Mouse (Mus musculus) CH12.LX (cell line): ENCODE results near the gene Maco1. TPM values are rescaled to one million over a fixed set of nuclear protein-coding genes. Genes with fewer than 3 reads are reported as not detected.
"Not testable (repeated sequence)": the region's sequence is repeated elsewhere in the genome, so short reads cannot be mapped to it uniquely, and the experiment has no call there.

Experiments used
- DNase-seq: peaks from one replicate; pipeline ENCODE4 v3.0.0-alpha.2; 2013; ENCODE audit errors: extremely low read depth
- H3K27ac ChIP-seq: 2 replicates; pipeline ENCODE4 v1.5.1; 2012; ENCODE audit warnings: low read depth, mild to moderate bottlenecking, control low read depth, moderate library complexity; ENCODE audit not compliant: insufficient read depth
- H3K27me3 ChIP-seq: replicated peaks from 2 replicates; pipeline ENCODE3; 2012; ENCODE audit warnings: inconsistent platforms
- H3K36me3 ChIP-seq, 2 experiments: replicated peaks in 1 of 2; 2 replicates each; pipeline versions ENCODE3 to v1.6.1; 2012; ENCODE audit warnings: inconsistent platforms in 1 of 2, low read length in 1 of 2, mild to moderate bottlenecking in 1 of 2, mixed read lengths in 1 of 2, moderate library complexity in 1 of 2; ENCODE audit not compliant: control insufficient read depth in 1 of 2, insufficient read depth in 1 of 2
- H3K4me1 ChIP-seq, 2 experiments: 2 replicates each; pipeline ENCODE4 v1.6.1; 2012; ENCODE audit warnings: inconsistent platforms in 1 of 2, moderate library complexity in 1 of 2; ENCODE audit not compliant: insufficient read depth in 2 of 2, control insufficient read depth in 1 of 2
- H3K4me2 ChIP-seq: 2 replicates; pipeline ENCODE4 v1.6.1; 2012; ENCODE audit warnings: low read depth, mild to moderate bottlenecking, control low read depth; ENCODE audit not compliant: poor library complexity, insufficient read depth, severe bottlenecking
- H3K4me3 ChIP-seq, 3 experiments: fragments of 150-350 bp in 1 of 3; sonication (generic) in 1 of 3; replicated peaks in 1 of 3; 2 replicates each; pipeline versions ENCODE3 to v1.5.1; 2011 to 2012; ENCODE audit warnings: low read depth in 2 of 3, low read length in 2 of 3, mild to moderate bottlenecking in 2 of 3, moderate library complexity in 2 of 3, control low read depth in 1 of 3, improper control_type of control experiment in 1 of 3, inconsistent platforms in 1 of 3, mixed read lengths in 1 of 3; ENCODE audit not compliant: poor library complexity in 1 of 3
- H3K79me2 ChIP-seq: replicated peaks from 2 replicates; pipeline ENCODE4 v1.6.1; 2012; ENCODE audit warnings: mild to moderate bottlenecking, moderate library complexity; ENCODE audit not compliant: control insufficient read depth, poor library complexity, insufficient read depth, severe bottlenecking; ENCODE audit errors: extremely low read depth
- H3K9ac ChIP-seq: 2 replicates; pipeline ENCODE4 v1.6.1; 2012; ENCODE audit warnings: low read depth, mild to moderate bottlenecking, control low read depth, moderate library complexity; ENCODE audit not compliant: insufficient read depth
- H3K9me3 ChIP-seq: replicated peaks from 2 replicates; pipeline ENCODE3; 2012; ENCODE audit warnings: low read length, inconsistent platforms, mixed read lengths
- CHD1 ChIP-seq: IDR thresholded peaks from 2 replicates; pipeline ENCODE4 v1.6.1; 2012; ENCODE audit warnings: low read depth, low read length, improper control_type of control experiment, inconsistent platforms
- E2F4 ChIP-seq: IDR thresholded peaks from 2 replicates; pipeline ENCODE4 v1.6.1; 2011; ENCODE audit warnings: low read depth, low read length, improper control_type of control experiment; ENCODE audit not compliant: insufficient replicate concordance
- ELF1 ChIP-seq: IDR thresholded peaks from 2 replicates; pipeline ENCODE4 v1.6.1; 2014; ENCODE audit warnings: low read depth, mild to moderate bottlenecking, inconsistent platforms, low read length, improper control_type of control experiment
- MAX ChIP-seq: IDR thresholded peaks from 2 replicates; pipeline ENCODE4 v1.6.1; 2011; ENCODE audit warnings: low read length, improper control_type of control experiment
- MEF2A ChIP-seq: IDR thresholded peaks from 2 replicates; pipeline ENCODE4 v1.6.1; 2014; ENCODE audit warnings: low read depth, mild to moderate bottlenecking, inconsistent platforms, low read length, improper control_type of control experiment, borderline replicate concordance
- MYC ChIP-seq: IDR thresholded peaks from 2 replicates; pipeline ENCODE4 v1.6.1; 2011; ENCODE audit warnings: low read depth, mild to moderate bottlenecking, improper control_type of control experiment, low read length
- NELFE ChIP-seq: IDR thresholded peaks from 2 replicates; pipeline ENCODE4 v1.6.1; 2011; ENCODE audit warnings: low read depth, low read length, improper control_type of control experiment
- NRF1 ChIP-seq: IDR thresholded peaks from 2 replicates; pipeline ENCODE4 v1.6.1; 2014; ENCODE audit warnings: low read depth, mild to moderate bottlenecking, inconsistent platforms, low read length, improper control_type of control experiment, moderate library complexity
- POLR2A ChIP-seq: IDR thresholded peaks from 2 replicates; pipeline ENCODE4 v1.6.1; 2011; ENCODE audit warnings: low read depth, mild to moderate bottlenecking, improper control_type of control experiment, low read length
- RCOR1 ChIP-seq: conservative IDR thresholded peaks from 2 replicates; pipeline ENCODE4 v1.6.1; 2012; ENCODE audit warnings: low read depth, mild to moderate bottlenecking, inconsistent platforms, low read length, improper control_type of control experiment
- SIN3A ChIP-seq: IDR thresholded peaks from 2 replicates; pipeline ENCODE4 v1.6.1; 2012; ENCODE audit warnings: low read length, improper control_type of control experiment, inconsistent platforms
- SMC3 ChIP-seq: IDR thresholded peaks from 2 replicates; pipeline ENCODE4 v1.6.1; 2011; ENCODE audit warnings: low read depth, low read length, improper control_type of control experiment
- TBP ChIP-seq: conservative IDR thresholded peaks from 2 replicates; pipeline ENCODE4 v1.6.1; 2011; ENCODE audit warnings: low read depth, low read length, improper control_type of control experiment
- UBTF ChIP-seq: IDR thresholded peaks from 2 replicates; pipeline ENCODE4 v1.6.1; 2012; ENCODE audit warnings: low read depth, mild to moderate bottlenecking, inconsistent platforms, low read length, improper control_type of control experiment, moderate library complexity
- ZMIZ1 ChIP-seq: IDR thresholded peaks from 2 replicates; pipeline ENCODE4 v1.6.1; 2012; ENCODE audit warnings: low read depth, mild to moderate bottlenecking, inconsistent platforms, low read length, improper control_type of control experiment
- ZNF384 ChIP-seq: IDR thresholded peaks from 2 replicates; pipeline ENCODE4 v1.6.1; 2012; ENCODE audit warnings: low read depth, low read length, improper control_type of control experiment, inconsistent platforms
- dilution Hi-C: fragments of 300-500 bp; cut with MboI; formaldehyde crosslinking; loops from 2 replicates; pipeline ENCODE4 v1.14.3; 2020; ENCODE audit warnings: low sequenced_read_pairs; ENCODE audit not compliant: extremely low pct_unique_long_range_greater_than_20kb, extremely low pct_ligation_motif_present
- in situ Hi-C: fragments of 300-500 bp; cut with MboI; formaldehyde crosslinking; loops from 3 replicates; pipeline ENCODE4 v1.14.3; 2019; ENCODE audit warnings: low sequenced_read_pairs, low pct_ligation_motif_present, low pct_unique_long_range_greater_than_20kb, mixed read lengths
- polyA plus RNA-seq: library from polyadenylated mRNA; unstranded; fragments of >175 nt; gene quantifications from 2 replicates; pipeline ENCODE4 v1.2.1, GENCODE M21; 2012; ENCODE audit warnings: low read depth; ENCODE audit not compliant: insufficient read length
- total RNA-seq, 2 experiments: library from RNA; depleted of rRNA; stranded (reverse); fragments of 300-350 nt in 1 of 2; fragments of >200 nt in 1 of 2; gene quantifications; 2 replicates each; pipeline ENCODE4 v1.2.3; 2012 to 2014

Maco1 gene
- total and polyA plus RNA-seq, 3 experiments = 15.8 to 19.8 (median 17.3) TPM

DNA sequence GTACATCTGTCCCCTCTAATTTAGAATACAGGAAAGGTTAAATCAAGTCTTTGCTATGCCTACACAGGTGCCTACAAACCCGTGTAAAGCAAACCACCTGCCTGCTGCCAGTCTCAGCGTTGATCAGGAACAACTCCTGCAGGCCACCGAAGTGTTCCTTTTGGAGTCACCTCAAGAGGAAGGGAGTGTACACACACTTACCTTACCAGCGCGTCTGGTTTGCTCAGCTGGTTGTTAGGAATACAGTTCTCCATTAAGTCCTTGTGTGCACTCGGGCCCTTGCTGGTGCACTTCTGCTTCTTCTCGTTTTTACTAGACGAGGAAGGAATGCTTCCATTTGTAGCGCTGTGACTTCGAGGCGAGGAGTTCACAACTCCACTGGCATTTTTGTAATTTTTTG, 25.3 kb downstream of the Maco1 start:
- no peak for DNase-seq
- Histone ChIP-seq H3K27ac (no peak overlapping the region), H3K9me3 (no peaks in the 10 kb centered on the region), H3K4me1 (peaks cover 0 to 10% of the 10 kb centered on the region in 2 experiments; a peak in 2 of 4 replicates), H3K4me3 (no peak overlapping the region), H3K79me2 (no peaks in the 10 kb centered on the region), H3K4me2 (no peak overlapping the region), H3K9ac (no peak overlapping the region), H3K36me3 (peaks cover 13 to 36% of the 10 kb centered on the region in 2 experiments), H3K27me3 (no peaks in the 10 kb centered on the region)
- in situ Hi-C loops = no loop called here
- dilution Hi-C loops = no loop called here
- TF ChIP-seq NRF1 (no peak), ZNF384 (no peak), MAX (no peak), UBTF (no peak), NELFE (no peak), E2F4 (no peak), CHD1 (no peak), MYC (no peak)

DNA sequence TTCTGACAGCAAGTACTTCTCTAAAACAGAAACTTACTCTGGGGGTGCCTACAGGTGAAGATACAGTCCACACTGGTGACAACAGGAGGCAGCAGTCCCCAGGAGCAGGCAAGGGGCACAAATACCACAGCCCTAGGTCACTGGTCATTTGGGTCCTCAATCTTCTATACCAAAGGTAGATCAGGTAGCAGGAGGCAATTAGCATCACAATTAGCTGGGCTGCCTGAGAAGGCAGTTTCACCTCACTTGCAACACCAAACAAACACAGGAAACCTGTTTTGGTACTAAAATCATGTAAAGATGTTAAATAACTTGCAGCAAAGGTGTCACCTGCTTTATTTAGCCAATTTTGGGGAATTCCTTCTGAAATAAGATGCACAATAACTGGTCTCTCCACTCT, 26.8 kb downstream of the Maco1 start:
- Histone ChIP-seq H3K79me2 (no peaks in the 10 kb centered on the region), H3K27ac (no peak overlapping the region; the same call in 1 of the 2 replicates), H3K9me3 (no peaks in the 10 kb centered on the region), H3K4me2 (no peak overlapping the region), H3K36me3 (peaks cover 13 to 36% of the 10 kb centered on the region in 2 experiments), H3K4me3 (no peak overlapping the region), H3K27me3 (no peaks in the 10 kb centered on the region), H3K9ac (no peak overlapping the region), H3K4me1 (peaks cover 0 to 10% of the 10 kb centered on the region in 2 experiments; a peak in 2 of 4 replicates)
- DNase-seq = no peak
- dilution Hi-C loops (no loop called here), in situ Hi-C loops (no loop called here)
- TF ChIP-seq MYC (no peak), MEF2A (no peak), ELF1 (no peak), SMC3 (no peak), ZMIZ1 (no peak), POLR2A (no peak), TBP (no peak), RCOR1 (no peak), SIN3A (no peak)

DNA sequence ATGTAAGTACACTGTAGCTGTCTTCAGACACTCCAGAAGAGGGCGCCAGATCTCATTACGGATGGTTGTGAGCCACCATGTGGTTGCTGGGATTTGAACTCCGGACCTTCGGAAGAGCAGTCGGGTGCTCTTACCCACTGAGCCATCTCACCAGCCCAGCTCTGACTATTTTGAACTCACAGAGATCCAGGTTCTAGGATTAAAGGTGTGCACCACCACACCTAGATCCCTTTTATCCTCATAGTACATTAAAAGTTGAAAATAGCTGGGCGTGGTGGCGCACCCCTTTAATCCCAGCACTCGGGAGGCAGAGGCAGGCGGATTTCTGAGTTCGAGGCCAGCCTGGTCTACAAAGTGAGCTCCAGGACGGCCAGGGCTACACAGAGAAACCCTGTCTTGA, 27.3 kb downstream of the Maco1 start:
- H3K4me3 ChIP-seq, dilution Hi-C loops, H3K9me3 ChIP-seq, H3K27ac ChIP-seq, DNase-seq, H3K4me1 ChIP-seq, H3K9ac ChIP-seq, H3K79me2 ChIP-seq, H3K27me3 ChIP-seq, H3K4me2 ChIP-seq, in situ Hi-C loops: not testable (repeated sequence)
- peaks cover 13 to 34% of the 10 kb centered on the region in 2 experiments for H3K36me3 ChIP-seq
